Mouse (Mus musculus): ENCODE data around the gene Spp1. TPM values are rescaled to one million over a fixed set of nuclear protein-coding genes. Genes with fewer than 3 reads are reported as not detected.
"Not testable (repeated sequence)": the region's sequence is repeated elsewhere in the genome, so short reads cannot be mapped to it uniquely, and the experiment has no call there.

Spp1 gene
- polyA plus RNA-seq, 1 experiment, result 0.75 TPM

DNA sequence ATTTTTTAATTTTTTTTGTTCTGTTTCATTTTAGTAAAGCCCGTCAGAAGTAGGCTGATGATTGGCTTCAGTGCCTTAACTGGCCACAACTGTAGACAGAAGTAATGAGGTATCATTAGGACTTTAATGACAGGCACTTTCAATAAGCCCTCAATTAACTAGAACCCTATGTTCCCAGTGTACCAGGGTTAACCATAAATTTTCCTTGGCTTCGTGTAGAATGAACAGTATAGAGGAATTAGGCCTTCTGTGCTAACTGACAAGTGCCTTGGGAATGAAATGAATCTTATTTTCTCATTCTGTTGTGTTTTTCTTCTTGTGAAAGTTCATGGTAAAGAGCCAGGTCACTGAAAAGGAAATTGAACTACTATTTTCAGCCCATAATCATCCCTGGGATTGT, 18.9 kb upstream of the Spp1 start:
- Histone ChIP-seq H3K27ac (replicated peaks; ENCODE audit: low read depth, low read length) (no peak overlapping the region), H3K4me1 (ENCODE audit: control insufficient read depth, insufficient read depth, insufficient read length, low read length) (no peaks in the 10 kb centered on the region), H3K4me3 (ENCODE audit: insufficient read depth, low read depth, low read length) (no peak overlapping the region)

GRCm38 (mm10) chr5:104417028-104417427, 17.9 kb upstream of the Spp1 start:
- Histone ChIP-seq H3K4me3 (ENCODE audit: insufficient read depth, low read depth, low read length) (no peak overlapping the region), H3K4me1 (ENCODE audit: control insufficient read depth, insufficient read depth, insufficient read length, low read length) (no peaks in the 10 kb centered on the region), H3K27ac (replicated peaks; ENCODE audit: low read depth, low read length) (no peak overlapping the region)

DNA sequence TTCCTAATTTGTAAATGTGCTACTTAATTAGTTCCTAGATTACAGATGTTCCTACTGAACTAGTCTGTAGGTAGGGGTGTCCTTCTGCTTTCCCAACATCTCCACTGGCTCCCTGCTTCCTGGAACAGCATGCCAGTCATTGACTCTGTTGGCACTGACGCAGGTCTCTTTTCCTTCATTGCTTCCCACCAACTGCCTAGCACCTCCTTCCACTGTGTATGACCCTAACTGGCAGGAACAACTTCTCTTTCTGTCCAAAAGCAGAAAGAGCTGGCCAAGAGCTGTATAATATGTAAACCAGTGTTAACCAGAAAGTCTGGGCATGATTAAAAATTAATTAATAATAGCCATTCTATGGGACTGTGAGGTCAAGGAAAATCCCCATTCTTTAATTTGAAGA, 17.2 kb upstream of the Spp1 start:
- Histone ChIP-seq H3K4me3 (ENCODE audit: insufficient read depth, low read depth, low read length) (no peak overlapping the region), H3K27ac (replicated peaks; ENCODE audit: low read depth, low read length) (no peak overlapping the region), H3K4me1 (ENCODE audit: control insufficient read depth, insufficient read depth, insufficient read length, low read length) (no peaks in the 10 kb centered on the region)

DNA sequence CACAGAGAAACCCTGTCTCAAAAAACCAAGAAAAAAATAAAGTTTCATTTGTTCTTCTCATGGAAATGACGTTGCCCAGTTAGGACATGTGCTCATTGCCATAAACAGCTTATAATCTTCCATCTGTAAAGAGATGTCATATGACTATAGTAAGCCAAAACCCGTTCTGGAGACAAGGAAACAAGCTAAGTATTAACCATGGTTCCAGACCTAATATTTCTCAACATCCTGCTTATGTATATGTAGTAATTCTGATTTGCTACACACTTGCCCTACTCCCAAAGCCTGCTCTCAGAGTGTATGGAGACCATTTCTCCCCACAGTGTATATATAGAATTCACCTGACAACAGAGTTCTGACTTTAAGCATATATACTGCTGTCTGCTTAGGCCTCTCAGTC, 12.9 kb upstream of the Spp1 start:
- Histone ChIP-seq H3K4me1 (ENCODE audit: control insufficient read depth, insufficient read depth, insufficient read length, low read length) (no peaks in the 10 kb centered on the region), H3K27ac (replicated peaks; ENCODE audit: low read depth, low read length) (no peak overlapping the region), H3K4me3 (ENCODE audit: insufficient read depth, low read depth, low read length) (no peak overlapping the region)

GRCm38 (mm10) chr5:104423861-104424260, 11.1 kb upstream of the Spp1 start:
- Histone ChIP-seq H3K4me3 (ENCODE audit: insufficient read depth, low read depth, low read length) (no peak overlapping the region), H3K27ac (replicated peaks; ENCODE audit: low read depth, low read length) (no peak overlapping the region), H3K4me1 (ENCODE audit: control insufficient read depth, insufficient read depth, insufficient read length, low read length) (no peaks in the 10 kb centered on the region)

DNA sequence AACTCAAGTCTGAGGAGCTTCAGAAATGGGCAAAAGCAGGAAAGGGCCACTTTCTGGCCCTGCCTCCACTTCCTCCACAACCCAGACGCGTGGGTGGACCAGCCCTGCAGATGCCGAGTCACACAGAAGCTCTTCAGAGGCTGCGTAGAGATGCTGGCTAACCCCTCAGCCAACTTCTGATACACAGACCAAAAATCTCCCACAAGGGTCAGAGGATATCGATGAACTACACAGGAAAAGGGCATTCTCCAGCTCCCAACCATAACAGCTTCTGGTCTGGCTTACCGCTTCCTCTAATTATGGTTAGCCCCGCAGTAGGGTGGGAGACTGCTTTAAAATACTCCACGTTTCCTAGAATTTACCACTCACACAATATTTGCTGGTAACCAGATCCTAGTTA, 9.0 kb upstream of the Spp1 start:
- Histone ChIP-seq H3K4me1 (ENCODE audit: control insufficient read depth, insufficient read depth, insufficient read length, low read length) (no peaks in the 10 kb centered on the region), H3K4me3 (ENCODE audit: insufficient read depth, low read depth, low read length) (no peak overlapping the region), H3K27ac (replicated peaks; ENCODE audit: low read depth, low read length) (no peak overlapping the region)

- H3K27ac ChIP-seq (replicated peaks; ENCODE audit: low read depth, low read length), result no peak overlapping the region
- no peak overlapping the region for H3K4me3 ChIP-seq (ENCODE audit: insufficient read depth, low read depth, low read length)
- H3K4me1 ChIP-seq (ENCODE audit: control insufficient read depth, insufficient read depth, insufficient read length, low read length), result no peaks in the 10 kb centered on the region
Measured at GRCm38 (mm10) chr5:104432886-104433285, 2.0 kb upstream of the Spp1 start.

DNA sequence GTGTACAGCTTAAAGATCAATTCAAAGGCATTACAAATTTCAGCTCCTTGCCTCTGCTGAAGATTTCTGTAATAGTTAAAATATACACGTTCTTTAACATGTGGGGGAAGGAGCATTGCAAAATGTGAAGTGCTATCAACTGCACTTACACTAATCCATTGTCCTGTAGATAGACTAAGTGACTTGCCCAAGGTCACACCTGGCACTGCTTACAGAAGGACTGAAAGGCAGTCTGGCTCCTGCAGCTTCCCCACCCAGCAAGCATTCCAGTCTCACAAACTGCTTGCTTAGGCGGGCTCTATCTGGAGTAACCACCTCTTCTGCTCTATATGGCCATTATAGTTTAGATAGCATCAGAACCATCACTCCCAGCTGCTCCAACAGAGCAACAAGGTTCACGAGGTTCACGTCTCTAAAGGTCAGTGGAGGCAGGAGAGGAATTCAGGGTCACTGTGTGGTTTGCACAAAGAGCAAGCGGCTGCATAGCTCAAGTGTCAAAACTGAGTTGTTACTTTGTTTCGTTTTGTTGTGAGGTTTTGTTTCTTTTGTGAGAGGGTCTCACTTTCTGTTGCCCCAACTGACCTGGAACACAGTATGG, 851 bp upstream of the Spp1 start:
- no peak overlapping the region for H3K27ac ChIP-seq (replicated peaks; ENCODE audit: low read depth, low read length)
- no peak overlapping the region for H3K4me3 ChIP-seq (ENCODE audit: insufficient read depth, low read depth, low read length)
- no peaks in the 10 kb centered on the region for H3K4me1 ChIP-seq (ENCODE audit: control insufficient read depth, insufficient read depth, insufficient read length, low read length)

DNA sequence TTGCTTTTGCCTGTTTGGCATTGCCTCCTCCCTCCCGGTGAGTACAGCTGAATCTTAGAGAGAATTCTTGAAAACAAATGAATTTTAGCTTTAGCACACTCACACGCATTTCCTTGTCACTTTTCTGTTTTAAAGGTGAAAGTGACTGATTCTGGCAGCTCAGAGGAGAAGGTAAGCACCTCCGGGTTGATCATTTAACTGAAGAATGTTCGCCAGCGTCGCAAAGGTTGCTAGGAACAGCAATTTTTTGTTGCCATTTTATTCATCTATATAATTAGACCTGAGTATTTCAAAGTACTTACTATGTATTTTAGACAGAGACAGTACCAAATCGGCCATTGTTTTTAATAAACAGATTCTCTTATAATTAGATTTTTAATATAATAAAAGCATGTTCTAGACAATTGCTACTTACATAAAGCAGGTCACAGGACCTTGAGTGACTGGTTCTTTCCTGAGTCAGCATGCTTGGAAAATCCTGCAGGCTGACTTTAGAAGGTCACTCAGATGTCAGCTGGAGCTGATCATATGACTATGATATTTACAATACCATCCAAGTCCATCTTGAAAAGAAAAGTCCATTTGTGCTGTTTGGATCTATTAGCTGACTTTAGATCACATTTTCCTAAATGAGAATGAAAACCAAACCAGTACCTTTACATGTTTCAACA, 1.6 kb downstream of the Spp1 start:
- Histone ChIP-seq H3K27ac (replicated peaks; ENCODE audit: low read depth, low read length) (no peak overlapping the region), H3K4me3 (ENCODE audit: insufficient read depth, low read depth, low read length) (no peak overlapping the region)

GRCm38 (mm10) chr5:104442396-104442795, 7.5 kb downstream of the Spp1 start:
- Histone ChIP-seq H3K4me1 (ENCODE audit: control insufficient read depth, insufficient read depth, insufficient read length, low read length) (no peaks in the 10 kb centered on the region), H3K27ac (replicated peaks; ENCODE audit: low read depth, low read length) (no peak overlapping the region), H3K4me3 (ENCODE audit: insufficient read depth, low read depth, low read length) (no peak overlapping the region)

More for the DNA sequence above, 1.6 kb downstream of the Spp1 start:
- H3K4me1 ChIP-seq (ENCODE audit: control insufficient read depth, insufficient read depth, insufficient read length, low read length), result no peaks in the 10 kb centered on the region

- no peaks in the 10 kb centered on the region for H3K4me1 ChIP-seq (ENCODE audit: control insufficient read depth, insufficient read depth, insufficient read length, low read length)
- no peak overlapping the region for H3K4me3 ChIP-seq (ENCODE audit: insufficient read depth, low read depth, low read length)
- no peak overlapping the region for H3K27ac ChIP-seq (replicated peaks; ENCODE audit: low read depth, low read length)
Measured at GRCm38 (mm10) chr5:104442850-104443249, 7.9 kb downstream of the Spp1 start.

- Histone ChIP-seq H3K4me1 (ENCODE audit: control insufficient read depth, insufficient read depth, insufficient read length, low read length) (no peaks in the 10 kb centered on the region), H3K27ac (replicated peaks; ENCODE audit: low read depth, low read length) (no peak overlapping the region), H3K4me3 (ENCODE audit: insufficient read depth, low read depth, low read length) (no peak overlapping the region)
Measured at GRCm38 (mm10) chr5:104446156-104446555, 11.2 kb downstream of the Spp1 start.

DNA sequence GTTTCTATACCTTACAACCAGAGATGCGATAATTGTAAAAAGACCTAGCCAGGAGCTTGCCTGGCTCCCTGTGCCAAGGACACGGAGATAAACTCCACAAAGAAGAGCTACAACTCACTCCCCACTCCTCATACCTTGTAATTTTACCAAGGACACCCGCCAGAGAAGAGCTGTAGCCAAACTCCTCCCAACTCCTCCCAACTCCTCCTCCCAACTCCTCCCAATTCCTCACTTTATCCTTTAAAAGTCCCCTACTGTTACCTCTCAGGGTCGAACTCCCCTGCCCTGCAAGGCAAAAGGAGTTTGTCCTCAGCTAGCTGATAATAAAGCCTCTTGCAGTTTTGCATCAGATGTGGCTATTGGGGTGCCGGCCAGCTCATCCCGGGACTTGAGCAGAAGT, 13.4 kb downstream of the Spp1 start:
- H3K27ac ChIP-seq (replicated peaks; ENCODE audit: low read depth, low read length); H3K4me1 ChIP-seq (ENCODE audit: control insufficient read depth, insufficient read depth, insufficient read length, low read length); H3K4me3 ChIP-seq (ENCODE audit: insufficient read depth, low read depth, low read length): not testable (repeated sequence)

DNA sequence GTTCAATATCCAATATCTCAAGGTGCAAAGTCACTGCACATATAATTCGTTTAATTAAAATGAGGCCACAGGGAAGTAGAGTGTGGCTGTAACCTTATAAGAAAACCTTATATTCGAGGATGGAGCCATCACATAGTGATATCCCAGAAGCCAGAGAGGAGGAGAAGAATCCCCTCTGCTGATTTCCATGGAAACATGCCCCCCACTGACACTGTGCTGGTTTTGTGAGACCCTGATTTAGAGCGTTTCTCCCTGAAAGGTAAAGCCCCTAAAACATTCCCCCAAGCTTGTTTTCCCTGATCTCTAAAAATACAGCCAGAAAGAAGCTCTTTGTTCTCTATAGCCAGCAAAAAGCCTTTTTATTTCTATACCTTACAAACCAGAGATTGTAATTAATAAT, 14.6 kb downstream of the Spp1 start:
- no peak overlapping the region for H3K4me3 ChIP-seq (ENCODE audit: insufficient read depth, low read depth, low read length)
- no peaks in the 10 kb centered on the region for H3K4me1 ChIP-seq (ENCODE audit: control insufficient read depth, insufficient read depth, insufficient read length, low read length)
- no peak overlapping the region for H3K27ac ChIP-seq (replicated peaks; ENCODE audit: low read depth, low read length)

DNA sequence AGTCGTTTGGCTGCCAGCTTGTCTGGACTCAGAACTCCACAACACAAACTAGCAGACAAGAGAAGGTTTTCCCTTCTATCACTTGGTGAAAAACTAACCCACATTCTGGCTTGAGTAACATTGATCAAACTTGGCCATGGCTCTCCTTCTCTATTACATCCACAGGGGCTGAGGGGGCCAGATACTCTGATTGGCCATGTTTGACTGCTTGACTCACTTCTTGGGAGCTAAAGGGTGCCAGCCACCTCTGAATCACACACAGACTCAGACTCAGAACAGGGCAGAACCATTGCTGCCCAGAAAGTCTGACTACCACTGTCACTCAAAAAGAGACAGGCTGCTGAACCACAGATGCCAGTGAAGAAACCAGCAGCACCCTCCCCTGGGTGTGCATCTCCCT, 18.2 kb downstream of the Spp1 start:
- H3K4me1 ChIP-seq (ENCODE audit: control insufficient read depth, insufficient read depth, insufficient read length, low read length), result no peaks in the 10 kb centered on the region
- H3K4me3 ChIP-seq (ENCODE audit: insufficient read depth, low read depth, low read length), result no peak overlapping the region
- H3K27ac ChIP-seq (replicated peaks; ENCODE audit: low read depth, low read length), result no peak overlapping the region

- no peak overlapping the region for H3K27ac ChIP-seq (replicated peaks; ENCODE audit: low read depth, low read length)
Measured at GRCm38 (mm10) chr5:104454564-104454963, 19.6 kb downstream of the Spp1 start.

More at GRCm38 (mm10) chr5:104454564-104454963, 19.6 kb downstream of the Spp1 start:
- H3K4me1 ChIP-seq (ENCODE audit: control insufficient read depth, insufficient read depth, insufficient read length, low read length), result peaks cover 4% of the 10 kb centered on the region; the same call in 1 of the 2 replicates
- H3K4me3 ChIP-seq (ENCODE audit: insufficient read depth, low read depth, low read length), result no peak overlapping the region
